Mouse (Mus musculus) MEL (cell line): ENCODE results near the gene Dnah7c. TPM values are rescaled to one million over a fixed set of nuclear protein-coding genes. Genes with fewer than 3 reads are reported as not detected.
"Not testable (repeated sequence)": the region's sequence is repeated elsewhere in the genome, so short reads cannot be mapped to it uniquely, and the experiment has no call there.

Source experiments
- DNase-seq: peaks from one replicate; pipeline ENCODE4 v3.0.0; 2011; ENCODE audit warnings: low read depth, low spot score
- H3K27ac ChIP-seq: 2 replicates; pipeline ENCODE4 v1.5.1; 2012; ENCODE audit warnings: low read depth, mild to moderate bottlenecking, control low read depth, low read length, moderate library complexity; ENCODE audit not compliant: control insufficient read depth
- H3K27me3 ChIP-seq, 2 experiments: fragments of 150-350 bp in 1 of 2; sonication (generic) in 1 of 2; 2 replicates each; pipeline ENCODE4 v1.6.1; 2012; ENCODE audit warnings: low read length in 2 of 2, mild to moderate bottlenecking in 2 of 2, improper control_type of control experiment in 1 of 2, moderate library complexity in 1 of 2; ENCODE audit not compliant: insufficient read depth in 2 of 2, control insufficient read depth in 1 of 2
- H3K36me3 ChIP-seq, 2 experiments: 2 replicates each; pipeline ENCODE4 v1.6.1; 2012 to 2014; ENCODE audit warnings: low read length in 2 of 2, improper control_type of control experiment in 1 of 2, inconsistent platforms in 1 of 2, mild to moderate bottlenecking in 1 of 2; ENCODE audit not compliant: insufficient read depth in 2 of 2, control insufficient read depth in 1 of 2
- H3K4me1 ChIP-seq, 2 experiments: fragments of 150-350 bp in 1 of 2; sonication (generic) in 1 of 2; 2 replicates each; pipeline ENCODE4 v1.6.1; 2012; ENCODE audit warnings: low read length in 2 of 2, improper control_type of control experiment in 1 of 2, mild to moderate bottlenecking in 1 of 2; ENCODE audit not compliant: insufficient read depth in 2 of 2, control insufficient read depth in 1 of 2
- H3K4me3 ChIP-seq, 2 experiments: fragments of 150-350 bp in 1 of 2; sonication (generic) in 1 of 2; 2 replicates each; pipeline ENCODE4 v1.5.1; 2012; ENCODE audit warnings: low read depth in 2 of 2, low read length in 2 of 2, mild to moderate bottlenecking in 2 of 2, moderate library complexity in 2 of 2, control low read depth in 1 of 2, improper control_type of control experiment in 1 of 2; ENCODE audit not compliant: control insufficient read depth in 1 of 2, insufficient read depth in 1 of 2
- H3K79me2 ChIP-seq: 2 replicates; pipeline ENCODE4 v1.6.1; 2012; ENCODE audit warnings: mild to moderate bottlenecking, low read length, moderate library complexity; ENCODE audit not compliant: control insufficient read depth, poor library complexity, insufficient read depth
- H3K9ac ChIP-seq: 2 replicates; pipeline ENCODE4 v1.6.1; 2012; ENCODE audit warnings: low read depth, mild to moderate bottlenecking, control low read depth, low read length, moderate library complexity; ENCODE audit not compliant: control insufficient read depth, poor library complexity, severe bottlenecking
- H3K9me3 ChIP-seq: fragments of 150-350 bp; sonication (generic); replicated peaks from 2 replicates; pipeline ENCODE4 v1.6.1; 2012; ENCODE audit warnings: mild to moderate bottlenecking, low read length, improper control_type of control experiment, moderate library complexity; ENCODE audit not compliant: insufficient read depth
- BHLHE40 ChIP-seq: IDR thresholded peaks from 2 replicates; pipeline ENCODE4 v1.6.1; 2012; ENCODE audit warnings: low read depth, mild to moderate bottlenecking, inconsistent platforms, low read length, improper control_type of control experiment, borderline replicate concordance
- CHD1 ChIP-seq: IDR thresholded peaks from 2 replicates; pipeline ENCODE4 v1.6.1; 2012; ENCODE audit warnings: low read depth, mild to moderate bottlenecking, inconsistent platforms, low read length, improper control_type of control experiment
- CTCF ChIP-seq, 3 experiments: IDR thresholded peaks in 2 of 3; conservative IDR thresholded peaks in 1 of 3; 2 replicates each; pipeline ENCODE4 v1.5.1; 2011 to 2012; ENCODE audit warnings: low read length in 3 of 3, low read depth in 2 of 3, mild to moderate bottlenecking in 2 of 3, improper control_type of control experiment in 1 of 3, inconsistent platforms in 1 of 3, mixed read lengths in 1 of 3, moderate library complexity in 1 of 3; ENCODE audit not compliant: control insufficient read depth in 1 of 3, insufficient read depth in 1 of 3, poor library complexity in 1 of 3, severe bottlenecking in 1 of 3
- ELF1 ChIP-seq: IDR thresholded peaks from 2 replicates; pipeline ENCODE4 v1.6.1; 2014; ENCODE audit warnings: low read depth, mild to moderate bottlenecking, inconsistent platforms, low read length, improper control_type of control experiment, moderate library complexity
- ETS1 ChIP-seq: IDR thresholded peaks from 2 replicates; pipeline ENCODE4 v1.6.1; 2012; ENCODE audit warnings: low read depth, mild to moderate bottlenecking, inconsistent platforms, low read length, improper control_type of control experiment, moderate library complexity
- MAX ChIP-seq: IDR thresholded peaks from 2 replicates; pipeline ENCODE4 v1.6.1; 2011; ENCODE audit warnings: low read length, improper control_type of control experiment
- MXI1 ChIP-seq: IDR thresholded peaks from 2 replicates; pipeline ENCODE4 v1.6.1; 2011; ENCODE audit warnings: mild to moderate bottlenecking, low read depth, low read length, improper control_type of control experiment
- MYC ChIP-seq: IDR thresholded peaks from 2 replicates; pipeline ENCODE4 v1.6.1; 2011; ENCODE audit warnings: low read depth, mild to moderate bottlenecking, low read length, improper control_type of control experiment, moderate library complexity
- RAD21 ChIP-seq: IDR thresholded peaks from 2 replicates; pipeline ENCODE4 v1.6.1; 2011; ENCODE audit warnings: mild to moderate bottlenecking, low read depth, low read length, improper control_type of control experiment
- SMC3 ChIP-seq: IDR thresholded peaks from 2 replicates; pipeline ENCODE4 v1.6.1; 2011; ENCODE audit warnings: low read depth, low read length, improper control_type of control experiment
- USF1 ChIP-seq: IDR thresholded peaks from 2 replicates; pipeline ENCODE4 v1.6.1; 2014; ENCODE audit warnings: low read depth, mild to moderate bottlenecking, inconsistent platforms, low read length, improper control_type of control experiment, moderate library complexity
- USF2 ChIP-seq, 2 experiments: IDR thresholded peaks; 2 replicates each; pipeline ENCODE4 v1.6.1; 2011 to 2012; ENCODE audit warnings: improper control_type of control experiment in 2 of 2, low read length in 2 of 2, borderline replicate concordance in 1 of 2, inconsistent platforms in 1 of 2, low read depth in 1 of 2, mild to moderate bottlenecking in 1 of 2; ENCODE audit not compliant: insufficient read depth in 1 of 2
- ZC3H11A ChIP-seq: IDR thresholded peaks from 2 replicates; pipeline ENCODE4 v1.6.1; 2012; ENCODE audit warnings: low read depth, mild to moderate bottlenecking, inconsistent platforms, low read length, improper control_type of control experiment
- polyA plus RNA-seq, 2 experiments: library from polyadenylated mRNA; stranded (reverse) in 1 of 2; unstranded in 1 of 2; fragments of >175 nt in 1 of 2; fragments of >200 nt in 1 of 2; gene quantifications; 2 replicates each; pipeline versions ENCODE4 v1.2.1 to v1.2.4; 2012; ENCODE audit warnings: low replicate concordance in 2 of 2, low read depth in 1 of 2; ENCODE audit not compliant: insufficient read length in 2 of 2, insufficient read depth in 1 of 2, missing spikeins in 1 of 2
- total RNA-seq: library from RNA; depleted of rRNA; stranded (reverse); fragments of 300-350 nt; gene quantifications from 2 replicates; pipeline ENCODE4 v1.2.3, GENCODE M21; 2012

Dnah7c gene
- total and polyA plus RNA-seq, 3 experiments, result 0.01 TPM; not detected in 2

DNA sequence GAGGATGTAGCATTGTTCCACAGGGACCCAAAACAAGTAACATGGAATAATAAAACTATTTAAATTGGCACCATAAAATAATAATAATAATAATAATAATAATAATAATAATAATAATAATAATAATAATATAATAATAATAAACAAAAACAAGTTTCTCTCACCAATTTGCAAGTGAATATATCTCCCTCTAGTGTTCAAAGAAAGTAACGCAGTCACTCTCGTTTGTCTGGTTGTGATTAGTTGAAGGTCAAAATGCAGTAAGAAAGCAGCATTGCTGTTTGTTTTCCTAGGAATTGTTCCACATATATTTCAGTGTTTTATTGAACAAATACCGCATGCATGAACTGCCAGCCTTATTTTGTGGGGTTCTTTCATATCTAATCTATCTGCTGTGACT, 8.4 kb upstream of the Dnah7c start:
- not testable (repeated sequence) for H3K4me1 ChIP-seq, H3K9ac ChIP-seq, H3K4me3 ChIP-seq, H3K36me3 ChIP-seq, H3K27me3 ChIP-seq, H3K79me2 ChIP-seq, H3K27ac ChIP-seq, H3K9me3 ChIP-seq
- peak; percentile 18; the same call in 1 of the 2 replicates for TF ChIP-seq SMC3
- TF ChIP-seq RAD21, result peak; percentile 18; the same call in 1 of the 2 replicates
- peak in 2 of 3 experiments; percentile 26 to 28; a peak in 3 of 6 replicates for TF ChIP-seq CTCF (IDR thresholded peaks at IDR 0.05 in 2 of 3, conservative IDR thresholded peaks at IDR 0.05 in 1 of 3; ENCODE audit: control insufficient read depth in 1 of 3, insufficient read depth in 1 of 3, low read depth in 2 of 3, low read length in 3 of 3, poor library complexity in 1 of 3, severe bottlenecking in 1 of 3)
- DNase-seq, result peak; percentile 45

DNA sequence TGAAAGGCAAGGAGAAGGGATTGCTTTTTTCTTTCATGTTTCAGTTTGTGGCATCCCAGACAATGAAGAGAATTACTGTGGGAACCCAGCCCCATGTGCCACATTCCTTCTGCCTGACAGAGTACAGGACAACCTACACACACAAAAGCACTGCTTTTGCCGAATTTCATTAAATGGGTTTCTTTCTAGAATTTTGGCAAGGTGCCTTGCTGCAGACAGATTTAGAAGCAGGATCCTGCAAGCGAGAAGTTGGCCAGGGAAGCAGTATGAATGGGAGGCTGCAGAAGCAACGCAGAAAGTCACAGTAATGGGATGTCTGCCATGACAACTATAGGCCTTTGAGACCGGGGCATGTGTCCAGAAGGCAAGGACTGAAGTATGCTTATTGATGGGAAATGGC, 6.4 kb upstream of the Dnah7c start:
- not testable (repeated sequence) for H3K4me1 ChIP-seq, H3K9me3 ChIP-seq, DNase-seq, H3K36me3 ChIP-seq, H3K4me3 ChIP-seq, H3K27ac ChIP-seq, H3K79me2 ChIP-seq, H3K27me3 ChIP-seq, H3K9ac ChIP-seq

DNA sequence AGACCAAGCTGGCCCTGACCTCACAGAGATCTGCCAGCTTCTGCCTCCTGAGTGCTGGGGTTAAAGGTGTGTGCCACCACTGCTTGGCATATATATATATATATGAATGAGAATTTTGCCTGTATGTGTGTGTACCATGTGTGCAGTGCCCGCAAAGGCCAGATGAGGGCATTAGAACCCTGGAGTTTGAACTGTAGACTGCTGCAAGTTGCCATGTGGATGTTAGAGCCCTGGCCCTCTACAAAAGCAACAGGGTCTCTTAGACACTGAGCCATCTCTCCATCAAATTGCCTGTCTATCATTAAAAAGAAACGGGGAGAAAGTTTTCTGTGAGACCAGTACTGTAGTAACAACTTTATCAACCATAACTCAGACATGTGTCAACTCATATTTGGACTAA, 3.0 kb downstream of the Dnah7c start:
- H3K27ac ChIP-seq, result no peak overlapping the region
- no peaks in the 10 kb centered on the region for H3K4me1 ChIP-seq
- H3K27me3 ChIP-seq, result no peaks in the 10 kb centered on the region
- no peak for DNase-seq
- no peak overlapping the region for H3K4me3 ChIP-seq
- no peaks in the 10 kb centered on the region for H3K79me2 ChIP-seq
- no peak for TF ChIP-seq CTCF (IDR thresholded peaks at IDR 0.05 in 2 of 3, conservative IDR thresholded peaks at IDR 0.05 in 1 of 3; ENCODE audit: control insufficient read depth in 1 of 3, insufficient read depth in 1 of 3, low read depth in 2 of 3, low read length in 3 of 3, poor library complexity in 1 of 3, severe bottlenecking in 1 of 3)
- no peak for TF ChIP-seq USF2 (IDR thresholded peaks at IDR 0.05; ENCODE audit: borderline replicate concordance in 1 of 2, insufficient read depth in 1 of 2, low read depth in 1 of 2, low read length in 2 of 2)
- no peak for TF ChIP-seq MAX
- no peak for TF ChIP-seq MXI1
- TF ChIP-seq CHD1, result no peak
- TF ChIP-seq ELF1, result no peak
- TF ChIP-seq ETS1, result no peak
- no peak for TF ChIP-seq USF1
- no peak for TF ChIP-seq ZC3H11A
- TF ChIP-seq MYC, result no peak
- no peak for TF ChIP-seq BHLHE40
- no peaks in the 10 kb centered on the region for H3K9me3 ChIP-seq
- no peak overlapping the region for H3K9ac ChIP-seq
- no peaks in the 10 kb centered on the region for H3K36me3 ChIP-seq

DNA sequence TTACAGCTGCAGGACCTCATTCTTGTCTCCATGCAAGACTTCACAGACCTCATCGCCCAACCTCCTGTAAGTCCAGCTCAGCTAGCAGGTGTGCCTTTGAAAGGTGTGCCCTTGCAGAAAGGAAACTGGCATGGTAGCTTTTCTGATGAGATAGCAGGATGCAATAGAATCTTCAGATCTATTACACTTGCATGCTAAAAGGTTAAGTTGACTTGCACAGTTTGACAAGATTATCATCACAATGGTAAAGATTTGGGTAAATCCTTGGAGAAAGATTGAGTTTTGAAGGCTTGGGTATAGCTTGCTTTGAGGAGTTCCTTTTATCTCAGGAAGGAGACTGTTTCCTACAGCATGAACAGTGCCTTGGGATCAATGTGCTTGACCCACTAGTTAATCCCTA, 89.3 kb downstream of the Dnah7c start:
- not testable (repeated sequence) for H3K9me3 ChIP-seq, H3K36me3 ChIP-seq, DNase-seq

More for the DNA sequence above, 89.3 kb downstream of the Dnah7c start:
- not testable (repeated sequence) for H3K4me3 ChIP-seq, H3K4me1 ChIP-seq, H3K27me3 ChIP-seq, H3K9ac ChIP-seq, H3K27ac ChIP-seq, H3K79me2 ChIP-seq
